Mouse (Mus musculus): ENCODE measurements around the gene Cpsf3.

DNA sequence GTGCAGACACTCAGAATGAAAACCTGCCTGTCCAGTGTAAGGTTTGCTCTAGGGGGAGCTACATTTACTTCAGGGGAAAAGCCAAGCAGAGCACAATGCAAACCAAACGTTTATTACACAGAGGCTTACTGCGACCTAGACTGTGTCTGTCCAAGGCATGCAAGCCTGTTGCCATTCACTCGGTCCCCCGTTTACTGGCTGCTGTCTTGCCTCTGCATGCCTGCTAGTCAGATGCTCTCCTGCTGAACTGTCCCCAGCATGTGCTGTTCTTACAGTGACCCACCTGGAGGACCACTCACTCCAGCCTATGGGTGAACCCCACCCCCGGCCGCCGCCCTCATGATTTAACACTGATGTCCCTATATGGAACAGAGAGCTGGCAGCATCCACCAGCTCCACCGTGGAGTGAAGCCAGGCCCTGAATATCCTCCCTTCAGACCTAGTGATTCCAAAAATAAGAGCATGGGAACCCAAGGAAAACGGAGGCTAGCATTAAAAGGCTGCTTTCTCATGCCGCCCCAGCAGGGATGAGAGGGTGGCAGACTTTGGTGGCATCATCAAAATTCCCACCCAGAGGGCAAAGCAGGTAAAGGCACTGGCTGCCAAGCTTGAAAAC, 45.9 kb downstream of the Cpsf3 start:
- TF ChIP-seq CTCF (IDR thresholded peaks at IDR 0.05; ENCODE audit: borderline replicate concordance, extremely low read depth, insufficient read depth, insufficient read length): no peak
- no peak for TF ChIP-seq POLR2A (IDR thresholded peaks at IDR 0.05; ENCODE audit: borderline replicate concordance, extremely low read depth, insufficient read depth, insufficient read length, poor library complexity, severe bottlenecking)

Measured in brain, embryonic 14.5 days (tissue).